Mouse (Mus musculus): ENCODE results near the gene Sfn. TPM values are rescaled to one million over a fixed set of nuclear protein-coding genes. Genes with fewer than 3 reads are reported as not detected.

Gene Sfn
- polyA plus RNA-seq, 1 experiment from 2014 or later, result 3.5 TPM

Small RNA genes lying within 50 kb of the gene (microRNA-seq; reads per million reads assigned to microRNA genes)
- not detected for gene Gm23158 (ENCODE audit: borderline number of aligned reads)

Other genes with a start within 250 kb of the Sfn start
- gene Wdtc1, start 248.7 kb downstream of the Sfn start, polyA plus RNA-seq (2014; fragmentation: Nextera tagmentation; extraction: Ambion mirVana), result 14.0 and 14.5 TPM in 2 replicates
- 6.9 and 7.7 TPM in 2 replicates for gene Slc9a1, start 232.5 kb downstream of the Sfn start, polyA plus RNA-seq (2014; fragmentation: Nextera tagmentation; extraction: Ambion mirVana)
- 0.38 TPM in 1 of 2 replicates, not detected in the other for gene Tent5b, start 122.0 kb downstream of the Sfn start, polyA plus RNA-seq (2014; fragmentation: Nextera tagmentation; extraction: Ambion mirVana)
- 0.21 TPM in 1 of 2 replicates, not detected in the other for gene Trnp1, start 103.6 kb downstream of the Sfn start, polyA plus RNA-seq (2014; fragmentation: Nextera tagmentation; extraction: Ambion mirVana)
- gene Kdf1, start 83.2 kb downstream of the Sfn start, polyA plus RNA-seq (2014; fragmentation: Nextera tagmentation; extraction: Ambion mirVana), result 0.89 and 1.7 TPM in 2 replicates
- 362 and 377 TPM in 2 replicates for gene Nudc, start 56.2 kb downstream of the Sfn start, polyA plus RNA-seq (2014; fragmentation: Nextera tagmentation; extraction: Ambion mirVana)
- 0.89 and 1.1 TPM in 2 replicates for gene Nr0b2, start 48.8 kb downstream of the Sfn start, polyA plus RNA-seq (2014; fragmentation: Nextera tagmentation; extraction: Ambion mirVana)
- gene Gpatch3, start 27.4 kb downstream of the Sfn start, polyA plus RNA-seq (2014; fragmentation: Nextera tagmentation; extraction: Ambion mirVana), result 8.7 and 10.0 TPM in 2 replicates
- 23.4 and 24.8 TPM in 2 replicates for gene Gpn2, start 17.8 kb downstream of the Sfn start, polyA plus RNA-seq (2014; fragmentation: Nextera tagmentation; extraction: Ambion mirVana)
- 2.1 and 3.1 TPM in 2 replicates for gene Zdhhc18, start 48.0 kb upstream of the Sfn start, polyA plus RNA-seq (2014; fragmentation: Nextera tagmentation; extraction: Ambion mirVana)
- 10.7 and 15.0 TPM in 2 replicates for gene Pigv, start 70.5 kb upstream of the Sfn start, polyA plus RNA-seq (2014; fragmentation: Nextera tagmentation; extraction: Ambion mirVana)
- gene Arid1a, start 154.6 kb upstream of the Sfn start, polyA plus RNA-seq (2014; fragmentation: Nextera tagmentation; extraction: Ambion mirVana), result 26.6 and 32.4 TPM in 2 replicates